Comparison of ENCODE assay signal across 17 mouse cellular contexts in the genomic region with DNA sequence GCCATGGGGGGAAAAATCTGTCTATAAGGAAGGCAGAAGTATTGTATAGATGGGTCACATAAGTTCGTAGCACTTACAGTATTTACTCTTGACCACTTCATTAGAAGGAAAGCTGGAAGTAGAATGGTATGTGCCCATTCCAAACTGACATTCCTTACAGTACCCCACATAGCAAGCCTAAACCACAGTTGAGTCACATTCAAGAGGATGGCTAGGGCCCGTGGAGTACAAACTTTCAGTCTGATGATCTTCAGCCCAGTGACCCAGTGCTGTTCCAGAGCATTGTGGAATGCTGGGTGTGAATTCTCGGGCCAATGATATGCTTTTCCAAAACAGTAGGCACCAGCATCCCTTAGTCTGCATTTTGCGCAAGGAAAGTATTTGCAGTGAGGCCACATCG.
"Had no signal": no experiment of that assay in that cellular context is flagged by ENCODE, and none has a peak within 500 bp of the region (broad histone marks: within the 10 kb centered on the region; RNA-seq: fewer than 3 reads in every experiment).

No protein-coding gene starts in this region.

- H3K9ac ChIP-seq: liver, embryonic 15.5 days; liver, postnatal 0 days; lung, embryonic 15.5 days; midbrain, embryonic 13.5 days; midbrain, embryonic 15.5 days; neural tube, embryonic 12.5 days; stomach, embryonic 15.5 days had no signal

- H3K27me3 ChIP-seq: liver, embryonic 15.5 days; lung, embryonic 15.5 days; megakaryocyte, embryonic 14.5 days; midbrain, embryonic 13.5 days; midbrain, embryonic 15.5 days; neural tube, embryonic 12.5 days; stomach, embryonic 15.5 days had no signal

- DNase-seq: liver, postnatal 0 days; lung, postnatal 10 days; lung, postnatal 36 days; right cerebral cortex, postnatal 14 days; thymus, adult 2 months; thymus, postnatal 25 days; thymus, postnatal 4 days had no signal

- ATAC-seq: liver, postnatal 0 days; midbrain, embryonic 13.5 days; midbrain, embryonic 15.5 days had no signal

- H3K4me1 ChIP-seq: liver, embryonic 15.5 days; megakaryocyte, embryonic 14.5 days; midbrain, embryonic 13.5 days; midbrain, embryonic 15.5 days; neural tube, embryonic 12.5 days; stomach, embryonic 15.5 days had no signal

- H3K9me3 ChIP-seq: liver, embryonic 15.5 days; lung, embryonic 15.5 days; megakaryocyte, embryonic 14.5 days; midbrain, embryonic 13.5 days; midbrain, embryonic 15.5 days; neural tube, embryonic 12.5 days; stomach, embryonic 15.5 days had no signal

- H3K27ac ChIP-seq: liver, embryonic 15.5 days; lung, embryonic 15.5 days; macrophage; midbrain, embryonic 13.5 days; midbrain, embryonic 15.5 days; neural tube, embryonic 12.5 days; stomach, embryonic 15.5 days; stomach, postnatal 0 days had no signal

- H3K4me3 ChIP-seq: liver, embryonic 15.5 days; lung, embryonic 15.5 days; megakaryocyte, embryonic 14.5 days; midbrain, embryonic 13.5 days; midbrain, embryonic 15.5 days; neural tube, embryonic 12.5 days; stomach, embryonic 15.5 days had no signal

- H3K4me2 ChIP-seq: liver, embryonic 15.5 days; lung, embryonic 15.5 days; midbrain, embryonic 11.5 days; midbrain, embryonic 13.5 days; midbrain, embryonic 15.5 days; neural tube, embryonic 12.5 days; stomach, embryonic 15.5 days had no signal

- H3K36me3 ChIP-seq: liver, embryonic 15.5 days; lung, embryonic 15.5 days; midbrain, embryonic 13.5 days; midbrain, embryonic 15.5 days; neural tube, embryonic 12.5 days; stomach, embryonic 15.5 days had no signal
